Mouse (Mus musculus) layer of hippocampus, adult 2 months (tissue): Measurements from ENCODE around the gene Scimp. TPM values are rescaled to one million over a fixed set of nuclear protein-coding genes. Genes with fewer than 3 reads are reported as not detected.
A peak's percentile ranks its signal among the peaks of the same experiment; 100 is the strongest.
"Not testable (repeated sequence)": the region's sequence is repeated elsewhere in the genome, so short reads cannot be mapped to it uniquely, and the experiment has no call there.

ENCODE experiments used
- DNase-seq, 2 experiments: peaks; one replicate each; pipeline ENCODE4 v3.0.0; 2022; ENCODE audit warnings: low spot score in 2 of 2
- H3K27ac ChIP-seq: fragments of 200-600 bp; 2 replicates; pipeline ENCODE4 v1.8.1; 2022
- H3K4me3 ChIP-seq: fragments of 200-600 bp; 2 replicates; pipeline ENCODE4 v1.8.1; 2022; ENCODE audit warnings: mild to moderate bottlenecking
- CTCF ChIP-seq: fragments of 200-600 bp; conservative IDR thresholded peaks from 2 replicates; pipeline ENCODE4 v1.8.1; 2022; ENCODE audit warnings: antibody characterized with exemption, mild to moderate bottlenecking, moderate library complexity
- total RNA-seq, 2 experiments: library from RNA; stranded (reverse); gene quantifications; 2 replicates each; pipeline ENCODE4 v1.2.3; 2021

Scimp gene
- total RNA-seq, 2 experiments from 2014 or later, result not detected

- Histone ChIP-seq H3K4me3 (no peak overlapping the region), H3K27ac (no peak overlapping the region)
- DNase-seq, result no peak
- no peak for TF ChIP-seq CTCF
Measured at GRCm38 (mm10) chr11:70777634-70778033, 34.8 kb downstream of the Scimp start.

GRCm38 (mm10) chr11:70776830-70777571 lies 35.4 kb downstream of the Scimp start:
- TF ChIP-seq CTCF, result peak; percentile 93
- Histone ChIP-seq H3K4me3 (no peak overlapping the region), H3K27ac (no peak overlapping the region)
- DNase-seq, result peak; percentile 58 to 68

- no peak for TF ChIP-seq CTCF
- DNase-seq, result no peak
- no peak overlapping the region for H3K27ac ChIP-seq
- no peak overlapping the region for H3K4me3 ChIP-seq
Measured at GRCm38 (mm10) chr11:70770804-70771203, 41.6 kb downstream of the Scimp start.

GRCm38 (mm10) chr11:70765776-70766445 lies 46.5 kb downstream of the Scimp start:
- TF ChIP-seq CTCF, result no peak
- no peak overlapping the region for H3K27ac ChIP-seq
- H3K4me3 ChIP-seq, result no peak overlapping the region
- no peak for DNase-seq

GRCm38 (mm10) chr11:70763936-70764808 lies 48.2 kb downstream of the Scimp start, which contains the start of gene Zfp3:
Zfp3 (plus strand) TSS chr11:70764209.
- Histone ChIP-seq H3K4me3 (peak within 1 kb of the TSS; percentile 80), H3K27ac (peak within 1 kb of the TSS; percentile 95)
- DNase-seq, result peak; percentile 66 to 75
- TF ChIP-seq CTCF, result no peak

- Histone ChIP-seq H3K27ac (peak overlapping the region; percentile 95), H3K4me3 (peak overlapping the region; percentile 80)
- TF ChIP-seq CTCF, result no peak
- DNase-seq, result no peak
Measured at GRCm38 (mm10) chr11:70763582-70763935, 48.8 kb downstream of the Scimp start.

GRCm38 (mm10) chr11:70762641-70763040 lies 49.7 kb downstream of the Scimp start:
- TF ChIP-seq CTCF, result no peak
- no peak overlapping the region for H3K4me3 ChIP-seq
- no peak overlapping the region for H3K27ac ChIP-seq
- no peak for DNase-seq

GRCm38 (mm10) chr11:70760446-70760845 lies 51.9 kb downstream of the Scimp start:
- DNase-seq, H3K27ac ChIP-seq, H3K4me3 ChIP-seq: not testable (repeated sequence)

- Histone ChIP-seq H3K4me3 (no peak overlapping the region), H3K27ac (peak overlapping the region; percentile 56; the same call in 1 of the 2 replicates)
- peak; percentile 79 to 92 for DNase-seq
- TF ChIP-seq CTCF, result peak; percentile 99
Measured at GRCm38 (mm10) chr11:70755645-70756044, 56.7 kb downstream of the Scimp start.

GRCm38 (mm10) chr11:70754958-70755357 lies 57.4 kb downstream of the Scimp start:
- DNase-seq, result no peak

GRCm38 (mm10) chr11:70754476-70754875 lies 57.9 kb downstream of the Scimp start:
- H3K4me3 ChIP-seq, result no peak overlapping the region
- peak overlapping the region; percentile 56 for H3K27ac ChIP-seq
- TF ChIP-seq CTCF, result no peak
- no peak for DNase-seq

More at GRCm38 (mm10) chr11:70754958-70755357, 57.4 kb downstream of the Scimp start:
- TF ChIP-seq CTCF, result peak; percentile 35
- Histone ChIP-seq H3K4me3 (no peak overlapping the region), H3K27ac (peak overlapping the region; percentile 56)

- TF ChIP-seq CTCF, result no peak
- H3K4me3 ChIP-seq, result no peak overlapping the region
- DNase-seq, result no peak
- H3K27ac ChIP-seq, result no peak overlapping the region
Measured at GRCm38 (mm10) chr11:70753146-70753545, 59.2 kb downstream of the Scimp start.
